Mouse (Mus musculus): Measurements from ENCODE around the gene Pitpnm2.

DNA sequence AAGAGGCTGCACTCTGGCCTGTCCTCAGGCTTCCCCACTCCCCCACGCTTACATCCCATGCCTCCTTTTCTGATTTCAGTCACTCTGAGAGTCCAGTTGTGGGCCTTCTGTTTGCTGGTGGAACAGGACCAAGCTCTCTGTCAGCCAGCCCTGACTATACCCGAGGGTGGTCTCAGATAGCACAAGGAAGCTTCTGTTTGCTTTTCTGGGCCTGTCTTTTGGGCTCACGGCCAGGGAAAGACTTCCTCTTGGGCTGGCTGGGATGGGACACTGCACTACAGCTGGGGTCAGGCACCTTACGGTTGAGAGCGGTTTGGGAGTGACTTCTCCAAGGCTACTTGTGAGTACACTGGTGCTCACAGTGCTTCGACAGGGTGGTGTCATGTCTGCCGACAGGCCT, 111.5 kb downstream of the Pitpnm2 start:
- TF ChIP-seq CTCF (IDR thresholded peaks at IDR 0.05; ENCODE audit: control insufficient read depth, insufficient read depth, low read length) (no peak), POLR2A (IDR thresholded peaks at IDR 0.05; ENCODE audit: borderline replicate concordance, control insufficient read depth, low read depth, low read length) (no peak)

Measured in bone marrow, adult 2 months (tissue).